Mouse (Mus musculus) urinary bladder, postnatal 36 days (tissue): ENCODE measurements around the gene Iqcn.

ENCODE experiments used
- DNase-seq, 2 experiments: peaks; one replicate each; pipeline ENCODE4 v3.0.0; 2022; ENCODE audit warnings: low spot score in 2 of 2, mixed read lengths in 1 of 2

The Iqcn gene

DNA sequence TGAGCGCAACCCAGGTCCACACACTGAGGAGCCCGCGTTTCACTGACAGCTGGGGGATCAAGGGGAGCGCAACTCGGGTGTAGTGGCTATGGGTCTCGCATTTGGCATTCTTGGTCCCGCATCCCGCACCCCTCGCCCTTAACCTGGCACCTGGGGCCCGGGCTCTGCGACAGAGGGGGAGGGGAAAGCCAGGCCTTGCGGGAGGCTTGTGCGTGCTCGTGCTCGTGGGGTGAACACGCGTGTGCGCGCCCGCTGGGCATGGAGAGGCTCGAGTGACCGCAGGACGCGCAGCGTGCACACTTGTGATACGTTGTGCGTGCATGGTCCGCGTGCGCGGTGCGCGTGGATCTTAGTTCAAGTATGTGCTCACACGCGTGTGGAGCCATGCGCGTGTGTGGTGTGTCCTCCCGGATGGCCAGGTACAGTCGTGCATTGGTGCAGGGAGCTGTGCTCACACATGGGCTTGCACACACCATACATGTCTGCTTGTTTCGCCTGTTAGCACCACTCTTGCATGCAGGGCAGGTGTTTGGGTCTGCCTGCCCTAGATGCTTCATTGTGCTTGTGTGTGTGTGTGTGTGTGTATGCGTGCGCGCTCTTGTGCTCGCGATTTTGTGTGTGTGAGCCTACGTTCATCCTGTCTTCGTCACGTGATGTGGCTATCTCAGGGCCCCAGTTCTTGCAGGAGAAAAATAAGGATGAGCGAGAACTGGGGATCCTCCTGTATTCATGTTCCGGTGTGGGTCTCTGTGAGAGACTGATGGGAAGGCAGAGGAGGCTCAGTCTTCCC lies 51.8 kb downstream of the Iqcn start:
- no peak for DNase-seq

DNA sequence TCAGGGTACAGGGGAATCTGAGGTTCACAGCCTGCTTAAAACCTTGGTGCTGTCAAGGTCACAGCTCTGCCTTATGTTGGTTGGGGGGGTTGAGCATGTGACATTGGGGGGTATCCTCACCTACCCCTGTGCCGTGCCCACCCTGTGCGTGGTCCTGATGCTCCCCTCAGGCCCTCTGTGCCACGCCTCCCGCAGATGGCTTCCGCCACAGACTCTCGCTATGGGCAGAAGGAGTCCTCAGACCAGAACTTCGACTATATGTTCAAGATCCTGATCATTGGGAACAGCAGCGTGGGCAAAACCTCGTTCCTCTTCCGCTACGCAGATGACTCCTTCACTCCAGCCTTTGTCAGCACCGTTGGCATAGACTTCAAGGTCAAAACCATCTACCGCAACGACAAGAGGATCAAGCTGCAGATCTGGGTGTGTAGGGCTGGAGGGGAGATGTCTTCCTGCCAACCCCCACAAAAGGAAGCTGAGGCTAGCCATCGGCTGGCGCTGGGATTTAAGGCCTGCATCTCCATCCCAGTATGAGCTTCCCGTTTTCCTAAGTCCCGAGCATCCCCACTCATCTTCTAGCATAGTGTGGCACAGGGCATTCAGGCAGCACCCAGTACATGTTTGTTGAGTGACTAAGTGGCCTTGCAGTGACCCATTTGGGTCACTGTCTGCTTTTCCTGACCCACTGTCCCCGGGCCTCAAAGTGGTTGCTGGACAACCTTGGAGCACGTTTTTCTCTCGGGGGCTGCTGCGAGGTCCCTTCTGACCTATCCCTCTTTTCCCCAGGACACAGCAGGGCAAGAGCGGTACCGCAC lies 52.6 kb downstream of the Iqcn start:
- no peak for DNase-seq

DNA sequence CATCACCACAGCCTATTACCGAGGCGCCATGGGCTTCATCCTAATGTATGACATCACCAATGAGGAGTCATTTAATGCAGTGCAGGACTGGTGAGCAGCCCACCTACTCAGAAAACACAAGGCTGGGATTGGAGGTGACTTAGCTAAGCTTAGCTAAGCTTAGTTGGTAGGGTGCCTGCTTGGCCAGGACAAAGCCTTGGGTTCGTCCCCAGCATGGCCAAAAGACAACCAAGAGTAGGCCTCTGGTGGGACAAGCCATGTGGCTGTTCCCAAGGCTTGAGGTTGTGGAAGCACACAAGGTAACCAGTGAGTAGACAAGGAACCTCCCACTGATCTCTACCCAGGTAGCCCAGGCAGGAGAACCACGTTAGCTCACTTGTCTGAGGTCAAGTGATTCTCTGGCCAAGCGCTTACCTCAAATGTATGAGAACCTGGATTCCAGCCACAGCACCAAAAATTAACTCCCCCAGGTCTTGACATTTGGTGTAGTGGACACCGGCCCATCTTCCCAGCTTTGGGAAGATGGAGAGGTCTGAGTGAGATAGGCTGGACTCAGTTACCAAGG lies 53.3 kb downstream of the Iqcn start:
- peak in 1 of 2 experiments; percentile 0 for DNase-seq

DNA sequence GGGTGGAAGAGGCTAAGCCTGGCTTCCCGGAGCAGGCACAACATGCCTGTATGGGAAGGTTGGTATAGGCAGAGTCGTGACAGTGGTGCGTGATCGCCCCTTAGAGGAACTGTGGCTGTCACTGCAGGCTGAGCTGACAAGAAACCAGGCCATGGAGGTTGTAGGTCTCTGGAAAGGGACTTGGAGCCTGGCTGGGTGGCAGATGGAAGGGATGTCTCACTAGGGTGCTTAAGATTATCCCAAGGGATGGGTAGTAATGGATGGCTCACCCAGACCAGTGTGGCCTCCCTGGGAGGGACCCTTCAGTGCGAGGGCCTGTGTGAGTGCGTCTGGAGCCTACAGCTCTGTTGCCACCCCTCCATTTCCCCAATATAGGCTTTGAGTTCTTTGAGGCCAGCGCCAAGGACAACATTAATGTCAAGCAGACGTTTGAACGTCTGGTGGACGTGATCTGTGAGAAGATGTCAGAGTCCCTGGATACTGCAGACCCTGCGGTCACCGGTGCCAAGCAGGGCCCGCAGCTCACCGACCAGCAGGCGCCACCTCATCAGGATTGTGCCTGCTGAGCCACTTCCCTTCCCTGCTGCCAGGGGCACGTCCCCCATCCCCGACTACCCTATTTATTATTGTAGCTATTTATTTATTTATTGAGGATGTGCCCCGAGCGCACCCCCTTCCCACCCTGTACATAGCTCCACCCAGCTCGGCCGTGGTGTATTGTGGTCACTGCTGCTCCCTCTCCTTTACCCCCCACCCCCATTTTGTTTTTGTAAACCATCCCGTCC lies 54.5 kb downstream of the Iqcn start:
- DNase-seq: peak in 1 of 2 experiments; percentile 2

DNA sequence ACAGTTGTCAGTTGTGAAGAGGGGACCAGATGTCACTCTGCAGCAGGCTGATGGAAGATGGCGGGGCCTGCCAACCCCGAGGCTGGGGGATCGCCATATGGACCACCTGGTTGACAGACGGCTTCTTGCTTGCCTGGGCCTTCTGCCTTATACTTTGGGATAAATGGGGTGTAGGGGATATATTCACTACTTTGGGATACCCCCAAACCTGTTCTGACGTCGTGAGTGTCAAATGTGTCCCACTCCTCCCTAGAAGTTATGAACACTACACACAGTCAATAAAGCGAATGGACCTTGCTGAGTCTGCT lies 55.0 kb downstream of the Iqcn start:
- DNase-seq: no peak

DNA sequence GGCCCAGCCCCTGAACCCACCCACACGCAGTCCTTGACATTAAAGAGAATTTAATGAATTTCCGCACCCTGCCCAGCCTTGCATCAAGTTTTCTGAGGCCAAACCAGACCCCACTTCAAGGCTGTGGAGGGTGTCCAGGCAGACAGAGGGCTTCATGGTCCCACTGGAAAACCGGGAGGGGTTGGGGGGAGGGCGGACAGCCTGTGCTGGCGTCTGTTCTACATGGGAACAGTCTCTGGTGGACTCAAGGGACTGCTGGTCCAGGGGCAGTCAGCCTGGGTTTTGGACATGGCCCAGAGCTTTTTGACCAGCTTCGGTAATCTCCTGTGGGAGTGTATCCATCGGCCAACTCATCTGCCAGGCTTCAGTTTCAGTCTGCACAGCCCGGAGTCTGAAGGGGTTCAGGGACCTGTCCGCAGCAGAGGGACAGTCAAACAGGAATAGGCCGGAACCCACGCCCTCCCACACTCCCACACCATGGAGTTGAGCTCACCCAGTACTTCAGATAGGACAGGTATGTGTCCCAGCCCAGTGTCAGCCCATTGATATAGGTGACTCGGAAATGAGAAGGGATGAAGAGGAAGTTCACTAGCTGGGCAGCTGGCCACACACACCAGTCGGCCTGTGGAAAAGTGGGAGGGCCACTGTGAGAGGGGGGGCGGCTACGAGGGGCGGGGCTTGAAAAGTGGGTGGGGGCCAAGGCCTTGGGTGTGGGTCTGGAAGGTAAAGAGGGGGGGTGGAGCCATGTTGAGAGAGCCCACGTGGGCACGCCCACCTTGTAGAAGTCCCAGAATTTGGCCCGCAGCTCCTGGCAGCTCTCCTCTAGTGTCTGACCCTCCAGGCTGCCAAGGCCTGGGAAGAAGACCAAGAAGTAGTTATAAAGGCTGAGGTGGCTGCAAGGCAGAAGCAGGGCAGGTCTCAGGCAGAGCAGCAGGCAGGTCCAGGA lies 55.6 kb downstream of the Iqcn start:
- DNase-seq: peak in 1 of 2 experiments; percentile 18

DNA sequence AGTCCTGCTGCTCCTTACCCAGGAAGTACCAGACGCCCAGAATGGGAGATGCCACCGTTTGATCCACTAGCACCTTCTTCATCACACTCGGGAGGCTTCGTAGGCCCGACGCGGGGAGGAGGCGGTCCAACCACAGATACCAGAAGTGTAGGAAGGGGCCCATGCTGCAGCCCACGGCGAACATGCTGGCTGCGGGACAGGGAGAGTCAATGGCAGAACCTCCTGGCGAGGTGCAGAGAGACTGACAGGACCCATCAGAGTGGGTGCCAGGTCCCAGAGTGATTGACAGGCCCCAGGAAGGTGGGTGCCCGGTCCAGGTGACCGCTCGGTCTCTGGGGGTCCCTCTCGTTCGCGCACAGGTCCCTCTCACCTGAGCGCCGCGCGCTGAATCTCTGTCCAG lies 57.1 kb downstream of the Iqcn start:
- DNase-seq: no peak

DNA sequence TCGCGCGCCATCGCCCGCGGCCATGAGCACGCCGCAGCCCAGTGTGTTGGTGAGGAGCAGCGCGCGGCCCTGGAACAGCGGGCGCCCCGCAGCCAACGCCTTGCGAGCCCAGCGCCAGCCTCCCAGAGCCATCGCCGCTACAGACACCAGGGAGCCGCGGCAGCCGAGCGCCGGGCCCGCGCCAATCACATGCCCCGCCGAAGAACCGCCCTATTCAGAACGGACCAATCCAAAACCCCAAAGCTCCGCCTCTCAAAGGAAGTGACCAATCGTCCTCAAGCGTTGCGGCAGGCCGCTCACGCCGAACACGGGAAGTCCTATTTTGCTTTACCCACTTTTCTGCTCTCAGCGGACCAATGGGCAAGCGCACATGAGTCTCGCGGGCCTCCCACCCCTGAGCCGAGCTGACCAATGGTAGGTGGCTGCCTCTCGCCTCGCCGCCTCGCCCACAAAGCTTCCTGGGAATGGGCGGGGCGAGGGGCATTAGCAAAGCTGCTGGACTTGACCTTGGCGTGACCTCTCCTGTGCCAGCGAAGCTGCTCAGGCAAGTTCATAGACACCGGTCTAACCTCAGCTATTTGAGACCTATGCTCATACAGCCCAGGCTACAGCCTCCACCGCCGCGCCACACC lies 57.6 kb downstream of the Iqcn start, which contains the start of gene Mpv17l2:
TSS of gene Mpv17l2 (minus strand) at position 172 of the 632 bp plus-strand sequence.
- peak; percentile 90 to 95 for DNase-seq

DNA sequence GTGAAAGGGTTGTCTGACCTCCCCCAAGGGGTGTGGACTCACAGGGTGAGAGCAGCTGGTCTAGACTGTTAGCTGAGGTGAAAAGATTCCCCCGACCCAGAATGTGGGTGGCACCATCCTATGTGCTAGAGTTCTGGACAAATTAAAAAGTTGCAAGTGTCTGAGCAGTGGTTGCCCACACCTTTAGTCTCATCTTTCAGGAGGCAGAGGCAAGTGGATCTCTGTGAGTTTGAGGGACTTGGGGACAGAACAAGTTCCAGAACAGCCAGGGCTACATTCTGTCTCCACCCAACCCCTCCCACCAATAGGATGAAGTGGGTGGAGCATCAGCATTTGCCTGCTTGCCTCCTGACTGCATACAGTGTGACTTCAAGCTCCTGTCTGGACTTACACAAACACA lies 58.9 kb downstream of the Iqcn start:
- no peak for DNase-seq

DNA sequence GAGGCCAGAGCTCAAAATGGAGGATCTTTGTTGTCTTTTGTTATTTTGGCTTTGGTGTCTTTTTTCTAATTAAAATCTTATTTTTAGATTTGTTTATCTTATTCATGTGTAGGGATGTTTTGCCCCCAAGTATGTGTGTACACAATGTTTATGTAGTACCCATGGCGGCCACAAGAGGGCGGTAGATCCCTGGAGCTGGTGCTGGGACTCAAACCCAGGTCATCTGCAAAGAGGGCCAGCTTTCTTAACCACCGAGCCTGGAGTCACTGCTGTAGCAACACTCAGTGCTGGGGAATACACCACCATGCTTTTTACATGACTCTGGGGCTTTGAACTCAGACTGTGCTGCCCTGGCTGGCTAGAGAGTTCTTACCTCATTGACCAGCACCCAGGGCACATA lies 60.1 kb downstream of the Iqcn start:
- no peak for DNase-seq

DNA sequence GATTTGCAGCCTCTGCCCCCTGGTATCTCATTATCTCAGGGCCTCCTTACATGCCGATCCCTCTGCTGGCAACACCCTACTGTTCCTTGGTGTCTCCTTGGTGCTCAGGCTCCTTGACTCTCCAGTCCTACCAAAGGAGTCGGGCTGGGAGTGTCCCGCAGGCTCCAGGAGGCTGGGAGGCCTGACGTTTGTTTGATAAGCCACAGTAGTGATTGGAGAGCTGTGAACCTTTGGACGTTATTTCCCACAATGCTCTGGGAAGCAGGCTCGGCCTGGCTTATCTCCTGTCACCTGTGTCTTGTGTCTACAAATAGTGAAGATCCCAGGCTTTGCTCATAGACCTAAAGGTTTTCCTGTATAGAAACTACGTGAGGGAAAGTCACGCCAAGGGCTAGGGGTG lies 60.8 kb downstream of the Iqcn start:
- DNase-seq: no peak

DNA sequence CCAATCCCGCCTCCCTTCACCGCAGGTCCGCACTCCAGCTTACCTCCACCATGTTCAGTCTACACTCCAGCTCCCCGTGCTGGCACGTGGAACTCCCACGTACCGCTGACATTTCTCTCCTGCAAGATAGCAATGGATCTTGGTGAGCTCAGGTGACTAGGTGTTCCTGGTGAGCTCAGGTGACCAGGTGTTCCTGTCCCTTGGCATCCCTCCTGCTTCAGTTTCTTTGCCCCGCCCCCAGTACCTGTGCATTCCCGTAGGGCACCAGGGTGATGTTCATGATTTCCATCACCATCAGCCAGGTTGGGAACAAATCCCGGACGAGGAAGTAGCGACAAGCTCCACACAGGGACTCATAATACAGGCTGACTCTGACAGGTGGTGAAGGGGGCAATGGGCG lies 61.4 kb downstream of the Iqcn start:
- DNase-seq: no peak

DNA sequence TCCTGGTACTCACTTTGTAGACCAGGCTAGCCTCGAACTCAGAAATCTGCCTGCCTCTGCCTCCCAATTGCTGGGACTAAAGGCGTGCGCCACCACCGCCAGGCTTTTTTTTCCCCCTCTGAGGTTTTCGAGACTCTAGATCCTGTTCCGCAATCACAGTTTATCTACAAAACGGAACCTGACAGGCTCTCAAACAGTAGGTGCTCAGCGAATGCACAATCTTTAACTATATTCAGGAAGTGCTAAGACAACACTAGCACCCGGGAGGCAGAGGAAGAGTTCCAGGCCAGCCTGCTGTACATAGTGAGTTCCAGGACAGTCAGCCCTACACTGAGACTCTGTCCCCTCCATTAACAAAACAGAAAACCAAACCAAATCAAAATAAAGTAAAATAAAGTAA lies 62.1 kb downstream of the Iqcn start:
- DNase-seq: no peak

DNA sequence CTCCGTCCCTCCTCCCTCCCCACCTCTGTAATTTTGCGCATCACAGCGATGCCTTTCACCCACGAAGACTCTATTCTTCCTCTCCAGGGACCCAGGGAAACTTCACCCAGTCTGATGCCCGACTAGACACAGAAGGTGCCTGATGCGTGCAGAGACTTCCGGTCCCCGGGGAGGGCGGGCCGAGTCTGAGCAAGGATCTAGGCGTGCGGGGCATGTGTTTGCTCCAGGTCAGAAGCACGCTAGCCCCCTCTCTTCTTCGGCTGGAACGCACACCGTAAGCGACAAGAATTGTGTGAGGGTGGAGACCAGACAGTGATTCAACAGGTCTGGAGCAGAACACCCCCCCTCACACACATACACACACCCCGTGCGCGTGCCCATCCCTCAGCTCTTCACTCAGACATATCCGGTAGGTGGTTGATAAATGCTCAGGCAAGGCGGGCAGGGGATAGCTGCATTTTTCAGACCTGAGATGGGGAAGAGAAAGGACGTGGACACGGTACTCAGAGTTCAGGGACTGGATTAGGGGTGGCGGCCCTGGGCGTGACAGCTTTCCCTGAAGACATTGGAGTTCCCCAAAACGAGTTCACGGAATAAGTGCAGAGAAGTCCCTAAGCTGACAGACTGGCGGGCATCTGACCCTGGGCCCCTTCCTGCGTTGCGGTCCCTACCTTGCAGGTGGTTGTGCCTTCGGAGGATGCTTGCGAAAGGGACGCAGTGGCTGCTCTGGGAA lies 62.7 kb downstream of the Iqcn start:
- DNase-seq: no peak

DNA sequence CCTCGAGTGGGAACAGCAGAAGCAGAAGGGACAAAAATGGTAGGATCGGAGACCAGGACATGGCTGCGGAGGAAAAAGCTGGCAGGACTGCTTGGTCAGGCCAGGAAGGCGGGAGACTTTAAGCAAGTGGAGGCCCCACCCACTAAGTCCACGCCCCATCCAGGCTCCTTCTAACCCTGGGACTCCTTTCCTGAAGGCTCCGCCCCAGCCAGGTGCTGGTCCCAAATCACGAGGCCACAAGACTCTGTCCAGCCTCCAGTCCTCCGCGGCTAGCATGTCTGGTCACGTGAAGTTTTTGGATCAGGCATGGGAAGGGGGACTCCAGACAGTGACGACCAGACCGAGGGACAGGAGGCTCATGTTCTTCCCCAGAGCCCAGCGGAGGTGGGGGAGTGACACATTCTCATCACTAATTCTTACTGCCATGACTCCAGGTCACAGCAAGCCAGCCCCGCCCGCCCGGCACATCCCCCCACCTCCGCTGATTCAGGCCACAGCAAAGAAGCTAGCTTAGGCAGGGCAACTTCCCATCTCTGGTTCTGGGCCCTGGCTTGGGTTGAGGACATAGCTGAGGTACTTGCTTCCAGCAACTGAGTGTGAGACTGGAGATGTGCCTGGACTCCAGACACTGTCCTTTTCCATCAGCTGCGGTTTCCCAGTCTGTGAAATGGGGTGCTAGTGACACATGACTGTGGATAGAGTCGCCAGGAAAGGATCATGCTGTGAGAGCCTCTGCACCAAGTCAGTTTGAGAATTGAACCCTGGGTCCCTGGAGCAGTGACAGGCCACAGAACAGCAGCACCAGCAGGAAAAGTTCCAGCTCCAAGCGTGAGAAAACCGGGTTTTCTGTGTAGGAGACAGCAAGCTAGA lies 63.5 kb downstream of the Iqcn start:
- DNase-seq: peak; percentile 78 to 84
